In the genomic region with DNA sequence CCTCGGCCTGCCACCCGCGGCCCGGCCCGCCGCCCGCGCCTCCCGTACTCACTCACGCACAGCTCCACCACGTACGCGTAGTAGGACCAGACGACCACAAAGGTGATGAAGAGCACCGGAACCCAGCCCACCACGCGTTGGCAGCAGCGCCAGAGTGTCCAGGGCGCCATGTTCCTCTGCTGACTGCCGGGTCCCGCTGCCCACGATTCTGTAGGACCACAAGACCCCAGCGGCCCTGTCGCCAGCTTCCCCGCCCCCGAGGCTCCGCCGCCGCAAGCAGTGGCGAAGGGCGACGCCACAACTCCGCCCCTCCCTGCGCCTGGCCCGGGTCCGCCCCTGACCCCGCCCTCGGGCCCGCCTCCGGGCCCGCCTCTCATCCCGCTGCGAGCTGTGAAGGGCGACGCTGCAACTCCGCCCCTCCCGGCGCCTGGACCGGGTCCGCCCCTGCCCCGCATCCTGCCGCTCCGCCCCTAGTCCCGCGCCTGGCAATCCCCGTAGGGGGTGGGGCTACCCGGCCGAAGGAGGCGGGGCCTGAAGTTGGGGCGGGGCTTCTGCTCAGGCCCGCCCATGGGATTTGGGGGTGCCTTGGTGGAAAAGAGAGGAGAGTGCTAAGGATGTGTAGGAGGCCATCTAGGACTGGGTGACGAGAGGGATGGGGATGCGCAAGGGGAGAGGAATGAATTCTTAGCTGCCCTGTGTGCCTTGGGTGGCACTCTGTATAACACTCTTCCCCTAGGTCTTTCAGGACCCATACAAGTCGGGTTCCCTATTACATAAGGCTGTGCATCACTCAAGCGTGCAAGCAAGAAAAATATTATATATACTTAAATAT, we compare ENCODE assay signal across 8 mouse cellular contexts. TPM values are rescaled to one million over a fixed set of nuclear protein-coding genes. Genes with fewer than 3 reads are reported as not detected.
A peak's percentile ranks its signal among the peaks of the same experiment; 100 is the strongest.
DNase-seq lines count a peak whose midpoint lies in the region; ATAC-seq lines count a peak whose summit lies in the region.

A gene (minus strand): TSS at position 266 of the 832 bp plus-strand sequence.

- H3K27ac ChIP-seq in heart, embryonic 13.5 days (replicated peaks): peak within 1 kb of the TSS; percentile 88
- H3K27ac ChIP-seq in liver, embryonic 13.5 days: peak within 1 kb of the TSS; percentile 62
- peak within 1 kb of the TSS; percentile 89 for H3K27ac ChIP-seq in stomach, embryonic 16.5 days (ENCODE audit: low read length)

- H3K4me2 ChIP-seq in heart, embryonic 13.5 days: peak within 1 kb of the TSS; percentile 84
- H3K4me2 ChIP-seq in liver, embryonic 13.5 days: peak within 1 kb of the TSS; percentile 96
- H3K4me2 ChIP-seq in stomach, embryonic 16.5 days (ENCODE audit: low read depth, low read length): peak within 1 kb of the TSS; percentile 83

- H3K4me1 ChIP-seq in heart, embryonic 13.5 days: peaks cover 22% of the 10 kb centered on the region
- H3K4me1 ChIP-seq in liver, embryonic 13.5 days (replicated peaks): peaks cover 27% of the 10 kb centered on the region
- H3K4me1 ChIP-seq in stomach, embryonic 16.5 days (ENCODE audit: control insufficient read depth, insufficient read depth, low read length): peaks cover 6% of the 10 kb centered on the region

- 4% methylated on average over 58 of the region's 65 CpGs for WGBS in heart, embryonic 13.5 days
- WGBS in liver, embryonic 13.5 days (ENCODE audit: insufficient replicate concordance): 4% methylated on average over 63 of the region's 65 CpGs
- 3% methylated on average over 64 of the region's 65 CpGs for WGBS in stomach, embryonic 16.5 days

- DNase-seq in CD4-positive helper T cell, adult 2 months (ENCODE audit: low read depth, low spot score): peak; percentile 97
- DNase-seq in brain, embryonic 18.5 days (ENCODE audit: low read depth, low spot score): peak; percentile 86
- peak; percentile 98 for DNase-seq in kidney, postnatal 10 days
- peak; percentile 92 for DNase-seq in liver, embryonic 13.5 days
- peak; percentile 98 for DNase-seq in neural tube, embryonic 10.5 days (ENCODE audit: extremely low spot score, low spot score)

- H3K4me3 ChIP-seq in heart, embryonic 13.5 days: peak within 1 kb of the TSS; percentile 96
- H3K4me3 ChIP-seq in liver, embryonic 13.5 days (replicated peaks): peak within 1 kb of the TSS; percentile 86
- peak within 1 kb of the TSS; percentile 91 for H3K4me3 ChIP-seq in stomach, embryonic 16.5 days (replicated peaks; ENCODE audit: low read length)

- H3K27me3 ChIP-seq in heart, embryonic 13.5 days (replicated peaks): no peaks in the 10 kb centered on the region
- no peaks in the 10 kb centered on the region for H3K27me3 ChIP-seq in liver, embryonic 13.5 days
- no peaks in the 10 kb centered on the region for H3K27me3 ChIP-seq in stomach, embryonic 16.5 days (ENCODE audit: control insufficient read depth, insufficient read depth, low read length)

- H3K9ac ChIP-seq in heart, embryonic 13.5 days: peak within 1 kb of the TSS; percentile 98
- peak within 1 kb of the TSS; percentile 85 for H3K9ac ChIP-seq in liver, embryonic 13.5 days
- peak within 1 kb of the TSS; percentile 97 for H3K9ac ChIP-seq in stomach, embryonic 16.5 days (ENCODE audit: low read length)

- no peaks in the 10 kb centered on the region for H3K9me3 ChIP-seq in heart, embryonic 13.5 days
- no peaks in the 10 kb centered on the region for H3K9me3 ChIP-seq in liver, embryonic 13.5 days (replicated peaks)
- H3K9me3 ChIP-seq in stomach, embryonic 16.5 days (replicated peaks; ENCODE audit: control insufficient read depth, low read length): no peaks in the 10 kb centered on the region

- peak; percentile 99 for ATAC-seq in erythroid progenitor cell, adult 5-6 weeks (replicated peaks; ENCODE audit: low FRiP score, poor library complexity, severe bottlenecking)
- ATAC-seq in heart, embryonic 13.5 days (ENCODE audit: extremely low read depth, insufficient number of reproducible peaks, low FRiP score, low TSS enrichment): peak; percentile 99
- ATAC-seq in liver, embryonic 13.5 days (ENCODE audit: low read depth): peak; percentile 98
- peak; percentile 99 for ATAC-seq in stomach, embryonic 16.5 days (ENCODE audit: insufficient read depth, low FRiP score)

- H3K36me3 ChIP-seq in heart, embryonic 13.5 days: no peaks in the 10 kb centered on the region
- no peaks in the 10 kb centered on the region for H3K36me3 ChIP-seq in liver, embryonic 13.5 days
- H3K36me3 ChIP-seq in stomach, embryonic 16.5 days (ENCODE audit: control insufficient read depth, insufficient read depth, low read length): no peaks in the 10 kb centered on the region

RNA-seq across cellular contexts. Expression of the gene that starts here (rescaled TPM):
- 8.0 and 33.5 TPM in 2 replicates for total RNA-seq in erythroid progenitor cell, adult 5-6 weeks (2015; ENCODE audit: low replicate concordance)
- total RNA-seq in erythroid progenitor cell, adult 5-6 weeks (2017; ENCODE audit: low replicate concordance): 6.8 and 16.9 TPM in 2 replicates
- polyA plus RNA-seq in heart, embryonic 13.5 days (2015; fragmentation: Nextera tagmentation; extraction: Ambion mirVana): 41.1 and 42.4 TPM in 2 replicates
- polyA plus RNA-seq in liver, embryonic 13.5 days (2015; fragmentation: Nextera tagmentation; extraction: Ambion mirVana): 11.4 and 14.4 TPM in 2 replicates
- polyA plus RNA-seq in stomach, embryonic 16.5 days (2015; fragmentation: Nextera tagmentation; extraction: Ambion mirVana): 68.6 and 71.2 TPM in 2 replicates

Comparison
In these comparisons a context has a peak if more than half of its experiments do, and no peak if none do; other contexts are left out.
1. Peak in every context shown above with its lines: DNase-seq, ATAC-seq, H3K4me3 ChIP-seq and H3K27ac ChIP-seq.